Mouse (Mus musculus) lung, embryonic 15.5 days (tissue): ENCODE data around the gene Lmtk2. TPM values are rescaled to one million over a fixed set of nuclear protein-coding genes. Genes with fewer than 3 reads are reported as not detected.
A peak's percentile ranks its signal among the peaks of the same experiment; 100 is the strongest.

Experiments used
- ATAC-seq: fragments of 200-750 bp; cut with Nextera tagmentation; 2 replicates; pipeline ENCODE4 v1.8.0; 2017; ENCODE audit warnings: moderate number of reproducible peaks, borderline replicate concordance; ENCODE audit not compliant: low FRiP score, low TSS enrichment; ENCODE audit errors: extremely low read depth
- H3K27ac ChIP-seq: fragments of 300-500 bp; sonication (generic); 2 replicates; pipeline ENCODE4 v1.5.1; 2015; ENCODE audit warnings: moderate library complexity, mild to moderate bottlenecking, inconsistent platforms
- H3K27me3 ChIP-seq: fragments of 300-500 bp; sonication (generic); 2 replicates; pipeline ENCODE4 v1.6.1; 2015; ENCODE audit warnings: inconsistent platforms
- H3K36me3 ChIP-seq: fragments of 300-500 bp; sonication (generic); 2 replicates; pipeline ENCODE4 v1.6.1; 2015; ENCODE audit warnings: inconsistent platforms
- H3K4me1 ChIP-seq: fragments of 300-500 bp; sonication (generic); 2 replicates; pipeline ENCODE4 v1.6.1; 2015; ENCODE audit warnings: inconsistent platforms
- H3K4me2 ChIP-seq: fragments of 300-500 bp; sonication (generic); 2 replicates; pipeline ENCODE4 v1.6.1; 2015; ENCODE audit warnings: inconsistent platforms, mild to moderate bottlenecking, moderate library complexity
- H3K4me3 ChIP-seq: fragments of 300-500 bp; sonication (generic); 2 replicates; pipeline ENCODE4 v1.5.1; 2015; ENCODE audit warnings: mild to moderate bottlenecking, inconsistent platforms
- H3K9ac ChIP-seq: fragments of 300-500 bp; sonication (generic); 2 replicates; pipeline ENCODE4 v1.6.1; 2015; ENCODE audit warnings: inconsistent platforms
- H3K9me3 ChIP-seq: fragments of 300-500 bp; sonication (generic); 2 replicates; pipeline ENCODE4 v1.6.1; 2016; ENCODE audit warnings: inconsistent platforms
- WGBS: fragments of 180-500 bp; shearing (Covaris S2); methylation state at CpG from one replicate; pipeline ENCODE4 v1.1.7; 2015; 5-methylcytosine and 5-hydroxymethylcytosine counted together
- polyA plus RNA-seq: library from polyadenylated mRNA; unstranded; fragments of >200 nt; fragmentation: Nextera tagmentation; extraction: Ambion mirVana; gene quantifications from 2 replicates; pipeline ENCODE4 v1.2.1, GENCODE M21; 2015

The Lmtk2 gene
- polyA plus RNA-seq, 1 experiment from 2014 or later: 4.4 TPM

DNA sequence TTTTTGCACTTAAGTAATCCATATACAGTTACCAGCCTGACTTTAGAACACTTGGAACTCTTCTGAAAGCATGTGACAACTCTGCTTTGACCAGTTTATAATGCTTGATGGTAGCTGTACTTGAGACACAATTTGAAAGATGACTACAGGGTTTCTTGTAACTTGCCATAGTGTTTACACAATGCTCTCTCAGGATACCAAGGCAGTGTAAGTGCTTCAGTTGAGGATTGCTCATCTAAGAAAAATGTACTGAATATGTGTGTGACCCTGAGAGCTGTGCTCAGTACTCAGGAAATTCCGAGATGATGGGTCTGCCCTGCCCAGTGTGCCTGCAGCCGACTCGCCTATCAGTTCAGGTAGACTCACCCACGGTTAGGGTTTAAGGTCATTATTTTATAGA, 51.0 kb downstream of the Lmtk2 start:
- H3K27ac ChIP-seq: peak overlapping the region; percentile 56; the same call in 1 of the 2 replicates
- H3K9ac ChIP-seq: no peak overlapping the region
- no peaks in the 10 kb centered on the region for H3K27me3 ChIP-seq
- H3K4me2 ChIP-seq: no peak overlapping the region
- peaks cover 12% of the 10 kb centered on the region; the same call in 1 of the 2 replicates for H3K36me3 ChIP-seq
- 55% methylated on average over 4 of the region's 4 CpGs for WGBS
- no peak overlapping the region for H3K4me3 ChIP-seq
- no peak for ATAC-seq
- H3K9me3 ChIP-seq: no peaks in the 10 kb centered on the region
- peaks cover 32% of the 10 kb centered on the region for H3K4me1 ChIP-seq

DNA sequence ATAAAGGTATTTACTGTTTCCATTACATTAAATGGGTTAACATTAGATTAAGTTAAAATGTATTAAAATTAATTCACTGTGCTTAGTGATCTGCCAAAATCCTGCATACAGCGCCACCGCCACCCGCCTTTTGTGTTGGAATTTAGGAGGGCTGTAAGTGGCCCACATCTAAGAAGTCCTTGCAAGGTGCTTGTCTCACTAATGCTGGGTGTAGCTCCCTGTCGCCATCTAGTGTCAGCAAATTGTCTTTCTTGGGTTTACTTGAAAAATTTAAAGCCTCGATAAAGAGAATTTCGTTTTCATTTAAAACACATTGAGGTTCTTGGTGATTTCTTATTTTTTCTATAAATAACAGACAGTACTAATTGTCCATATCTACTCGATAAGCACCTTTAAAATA, 54.3 kb downstream of the Lmtk2 start:
- Histone ChIP-seq H3K4me1 (peaks cover 38% of the 10 kb centered on the region), H3K9me3 (no peaks in the 10 kb centered on the region), H3K27ac (no peak overlapping the region), H3K27me3 (no peaks in the 10 kb centered on the region), H3K4me3 (no peak overlapping the region), H3K9ac (no peak overlapping the region), H3K4me2 (no peak overlapping the region), H3K36me3 (no peaks in the 10 kb centered on the region)
- 20% methylated on average over 7 of the region's 7 CpGs for WGBS
- ATAC-seq: no peak

DNA sequence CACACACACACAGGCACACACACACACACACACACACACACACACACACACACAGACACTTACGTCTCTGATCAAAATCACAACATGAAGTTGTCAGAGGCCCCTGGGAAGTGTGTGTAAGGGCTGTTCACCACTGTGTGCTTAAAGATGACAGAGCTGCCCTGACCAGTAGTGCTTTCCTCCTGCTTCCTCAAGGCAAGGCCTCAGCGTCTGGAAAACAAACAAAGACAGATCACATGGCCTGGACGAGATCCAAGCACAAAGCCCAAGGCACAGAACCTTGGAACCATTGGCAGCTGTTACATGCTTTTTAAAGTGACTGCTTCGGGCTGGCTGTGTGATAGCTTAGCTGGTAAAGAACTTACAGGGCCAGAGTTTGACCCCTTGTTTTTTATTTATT, 58.4 kb downstream of the Lmtk2 start:
- H3K9ac ChIP-seq: no peak overlapping the region; the same call in 1 of the 2 replicates
- no peaks in the 10 kb centered on the region for H3K36me3 ChIP-seq
- no peaks in the 10 kb centered on the region for H3K9me3 ChIP-seq
- 5% methylated on average over 4 of the region's 4 CpGs for WGBS
- H3K27ac ChIP-seq: peak overlapping the region; percentile 66
- peak; percentile 81 for ATAC-seq
- H3K4me1 ChIP-seq: peaks cover 19% of the 10 kb centered on the region
- H3K4me3 ChIP-seq: no peak overlapping the region
- H3K4me2 ChIP-seq: no peak overlapping the region
- H3K27me3 ChIP-seq: no peaks in the 10 kb centered on the region

DNA sequence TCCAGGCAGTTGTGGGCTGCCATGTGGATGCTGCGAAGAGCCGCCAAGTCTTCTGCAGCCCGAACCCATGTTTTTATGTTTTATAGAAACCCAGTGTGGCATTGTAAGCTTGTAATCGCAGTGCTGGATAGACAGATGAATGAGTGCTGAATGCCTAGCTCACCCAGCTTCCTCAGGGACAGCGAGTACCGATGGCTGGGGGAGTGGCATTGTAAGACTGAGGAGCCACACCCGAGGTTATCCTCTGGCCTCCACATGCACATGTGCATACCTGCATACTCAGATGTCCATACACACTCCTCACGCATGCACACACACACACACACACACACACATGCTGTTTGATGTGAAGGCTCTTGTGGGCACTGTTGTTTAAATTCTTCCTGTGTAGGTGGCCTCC, 58.9 kb downstream of the Lmtk2 start:
- no peaks in the 10 kb centered on the region for H3K9me3 ChIP-seq

DNA sequence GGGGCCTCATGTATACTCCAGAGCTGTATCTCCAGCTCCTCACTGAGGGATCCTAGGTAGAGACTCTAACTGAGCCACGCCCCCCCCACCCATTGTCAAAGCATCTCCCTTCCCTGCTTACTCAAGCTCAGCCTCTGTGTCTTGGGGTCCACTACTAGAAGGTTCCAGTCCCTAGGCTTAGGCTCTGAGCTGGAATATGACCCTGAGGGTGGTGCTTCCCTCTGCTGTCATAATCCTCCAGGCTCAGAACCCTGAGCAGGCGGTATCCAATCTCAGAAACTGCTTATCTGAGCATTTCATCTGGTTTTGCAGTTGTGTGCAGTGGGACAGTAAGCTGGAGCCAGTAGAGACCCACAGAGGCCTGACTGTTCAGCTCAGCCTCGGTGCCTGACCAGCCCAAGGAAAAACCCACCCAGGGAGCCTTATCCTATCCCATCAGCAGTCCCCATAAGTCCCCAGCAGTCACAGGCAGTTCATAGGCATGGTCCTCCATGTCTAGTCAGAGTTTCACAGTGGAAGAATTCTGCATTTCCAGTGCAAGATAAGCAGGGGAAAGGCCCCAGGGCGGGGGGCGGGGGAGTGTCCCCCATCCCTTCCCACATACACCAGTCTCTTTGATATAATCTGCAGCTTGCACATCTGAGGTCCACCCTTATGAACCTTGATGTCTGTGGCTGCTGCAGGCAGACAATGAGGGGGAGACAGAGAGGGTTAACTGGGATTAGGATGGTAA, 62.0 kb downstream of the Lmtk2 start:
- Histone ChIP-seq H3K4me2 (no peak overlapping the region), H3K27ac (no peak overlapping the region), H3K36me3 (peaks cover 12% of the 10 kb centered on the region; the same call in 1 of the 2 replicates), H3K9ac (no peak overlapping the region), H3K9me3 (no peaks in the 10 kb centered on the region), H3K27me3 (no peaks in the 10 kb centered on the region), H3K4me3 (no peak overlapping the region), H3K4me1 (peaks cover 19% of the 10 kb centered on the region)
- no peak for ATAC-seq
- 79% methylated on average over 5 of the region's 5 CpGs for WGBS

More for the DNA sequence above, 58.9 kb downstream of the Lmtk2 start:
- H3K9ac ChIP-seq: no peak overlapping the region; the same call in 1 of the 2 replicates
- H3K36me3 ChIP-seq: 0 out of 2 replicates have a peak, but pooled peaks cover 2% of the 10 kb centered on the region
- WGBS: 88% methylated on average over 8 of the region's 8 CpGs
- H3K4me2 ChIP-seq: no peak overlapping the region
- peaks cover 19% of the 10 kb centered on the region for H3K4me1 ChIP-seq
- H3K27ac ChIP-seq: peak overlapping the region; percentile 66
- ATAC-seq: no peak
- H3K4me3 ChIP-seq: no peak overlapping the region
- no peaks in the 10 kb centered on the region for H3K27me3 ChIP-seq

DNA sequence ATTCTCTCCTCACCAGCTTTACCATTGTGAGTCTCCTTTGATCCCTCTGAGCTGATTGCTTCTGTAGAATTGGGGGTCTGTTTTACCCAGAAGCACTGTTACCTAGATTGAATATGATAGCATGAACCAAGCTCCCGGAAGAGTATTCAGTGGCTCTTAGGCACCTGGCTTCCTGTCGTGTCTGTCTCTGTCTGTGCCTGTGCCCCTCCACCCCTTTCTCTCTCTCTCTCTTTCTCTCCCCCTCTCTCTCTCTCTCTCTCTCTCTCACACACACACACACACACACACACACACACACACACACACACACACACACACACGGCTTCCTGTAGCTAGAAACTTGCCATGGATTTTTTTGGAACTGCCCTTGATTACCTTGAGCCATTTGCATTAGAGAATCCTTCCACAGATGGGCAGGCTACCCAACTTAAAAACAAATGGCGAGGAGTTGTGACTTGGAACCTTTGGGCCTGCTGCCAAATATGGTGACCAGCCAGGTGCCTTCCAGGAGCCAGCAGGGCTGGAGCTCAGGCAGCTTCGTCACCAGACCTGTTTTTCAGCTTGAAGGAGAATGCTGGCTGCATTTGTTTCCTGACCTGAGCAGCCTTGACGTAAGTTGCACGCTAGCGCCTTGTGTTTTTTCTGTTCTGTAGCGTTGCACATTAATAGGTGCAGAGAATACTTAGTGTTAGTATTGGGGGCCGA, 62.7 kb downstream of the Lmtk2 start:
- Histone ChIP-seq H3K4me3 (no peak overlapping the region), H3K36me3 (peaks cover 12% of the 10 kb centered on the region; the same call in 1 of the 2 replicates), H3K4me1 (peaks cover 13% of the 10 kb centered on the region), H3K4me2 (no peak overlapping the region), H3K9me3 (no peaks in the 10 kb centered on the region), H3K27me3 (no peaks in the 10 kb centered on the region), H3K27ac (no peak overlapping the region; the same call in 1 of the 2 replicates), H3K9ac (no peak overlapping the region)
- no peak for ATAC-seq
- 68% methylated on average over 10 of the region's 10 CpGs for WGBS

DNA sequence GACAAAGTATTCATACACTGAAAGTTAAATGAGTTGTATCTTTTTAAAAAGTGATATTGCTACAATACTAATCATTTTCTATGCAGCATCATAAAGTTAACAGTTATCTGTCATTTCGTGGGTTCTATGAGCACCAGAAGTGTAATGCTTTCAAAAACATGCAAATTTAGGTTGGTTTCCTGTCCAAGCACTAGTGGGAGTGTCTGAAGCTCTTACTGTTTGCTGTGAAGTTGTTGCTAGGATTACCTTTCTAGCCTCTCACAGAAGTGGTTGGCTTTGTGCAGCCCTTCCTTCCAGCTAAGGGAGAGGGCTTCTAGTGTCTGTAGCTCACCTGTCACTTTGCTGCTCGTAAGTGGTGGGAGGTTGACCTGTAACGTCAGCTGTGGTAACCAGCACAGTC, 65.5 kb downstream of the Lmtk2 start:
- no peak for ATAC-seq
- Histone ChIP-seq H3K27ac (no peak overlapping the region), H3K4me1 (no peaks in the 10 kb centered on the region), H3K4me3 (no peak overlapping the region), H3K4me2 (no peak overlapping the region), H3K9ac (no peak overlapping the region), H3K27me3 (no peaks in the 10 kb centered on the region), H3K36me3 (peaks cover 21% of the 10 kb centered on the region; the same call in 1 of the 2 replicates), H3K9me3 (no peaks in the 10 kb centered on the region)
- WGBS: 75% methylated on average over 3 of the region's 3 CpGs

DNA sequence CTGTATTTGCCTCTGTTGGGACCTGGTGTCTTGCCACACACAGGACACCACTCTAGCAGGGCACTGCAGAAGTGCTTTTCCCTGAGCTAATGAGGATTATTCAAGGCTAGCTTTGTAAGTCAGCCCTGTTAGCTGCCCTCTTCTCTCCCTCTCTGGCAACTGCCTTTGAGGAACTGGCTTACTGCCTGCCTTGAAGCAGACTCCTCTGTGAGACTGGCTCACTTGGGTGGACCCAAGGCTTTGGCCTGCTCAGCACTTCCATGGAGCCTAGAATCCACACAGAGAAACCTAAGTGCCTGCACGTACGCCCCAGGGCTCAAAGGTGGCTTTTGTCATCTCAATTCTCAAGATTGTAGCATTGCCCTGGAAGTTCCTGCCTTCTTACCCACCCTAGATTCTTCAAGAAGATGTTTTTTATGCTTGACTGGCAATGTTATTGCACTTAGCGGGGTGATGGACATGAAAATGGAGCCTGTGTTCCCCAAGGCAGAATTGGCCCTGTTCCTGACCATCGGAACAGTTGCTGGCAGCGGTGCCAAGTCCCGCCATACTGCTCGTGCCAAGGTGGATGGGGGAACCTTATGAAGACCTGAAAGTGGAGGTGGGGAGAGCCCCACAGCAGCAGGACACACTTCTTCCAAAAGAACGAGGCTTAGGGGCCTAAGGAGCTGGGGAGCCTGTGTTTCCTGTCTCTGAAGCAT, 69.2 kb downstream of the Lmtk2 start:
- Histone ChIP-seq H3K4me3 (no peak overlapping the region), H3K9ac (no peak overlapping the region), H3K36me3 (peaks cover 37% of the 10 kb centered on the region), H3K4me1 (no peaks in the 10 kb centered on the region), H3K9me3 (no peaks in the 10 kb centered on the region), H3K4me2 (no peak overlapping the region), H3K27me3 (no peaks in the 10 kb centered on the region), H3K27ac (no peak overlapping the region)
- WGBS: 85% methylated on average over 8 of the region's 8 CpGs
- no peak for ATAC-seq

DNA sequence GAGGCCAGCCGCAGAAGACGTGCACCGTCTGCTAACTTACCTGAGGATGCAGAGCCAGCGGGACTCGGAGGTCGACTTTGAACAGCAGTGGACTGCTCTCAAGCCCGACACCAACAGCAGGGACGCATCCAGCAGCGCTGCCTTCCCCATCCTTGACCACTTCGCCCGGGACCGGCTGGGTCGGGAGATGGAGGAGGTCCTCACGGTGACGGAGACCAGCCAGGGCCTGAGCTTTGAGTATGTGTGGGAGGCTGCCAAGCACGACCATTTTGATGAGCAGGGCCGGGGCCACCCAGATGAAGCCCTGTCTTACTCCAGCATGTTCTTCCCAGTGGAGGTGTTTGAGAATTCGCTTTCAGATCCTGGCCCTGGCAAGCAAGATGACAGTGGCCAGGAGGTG, 73.4 kb downstream of the Lmtk2 start:
- Histone ChIP-seq H3K36me3 (peaks cover 46% of the 10 kb centered on the region), H3K4me1 (no peaks in the 10 kb centered on the region), H3K4me2 (no peak overlapping the region), H3K4me3 (no peak overlapping the region), H3K27me3 (no peaks in the 10 kb centered on the region), H3K27ac (no peak overlapping the region), H3K9me3 (no peaks in the 10 kb centered on the region), H3K9ac (no peak overlapping the region)
- no peak; the same call in 1 of the 2 replicates for ATAC-seq
- 91% methylated on average over 18 of the region's 18 CpGs for WGBS

DNA sequence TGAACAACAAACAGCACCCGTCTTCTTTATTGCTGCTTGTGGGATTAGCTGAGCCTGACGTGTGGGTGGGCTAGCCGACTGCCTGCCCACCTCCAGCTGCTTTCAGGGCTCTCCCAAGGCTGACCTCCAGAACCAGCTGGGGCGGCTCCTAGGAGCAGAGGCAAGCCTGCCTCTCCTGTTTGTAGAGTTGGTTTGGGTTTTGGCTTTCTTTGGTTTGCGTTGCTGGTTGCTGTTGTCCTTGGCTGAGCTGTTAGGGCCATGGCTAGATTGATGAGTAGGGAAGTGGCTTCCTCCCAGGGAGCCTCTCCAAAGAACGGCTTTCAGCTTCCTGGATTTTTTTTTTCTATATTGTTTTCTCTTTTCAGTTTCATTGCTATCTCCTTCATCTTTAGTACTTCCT, 78.0 kb downstream of the Lmtk2 start:
- H3K27me3 ChIP-seq: no peaks in the 10 kb centered on the region
- H3K9me3 ChIP-seq: no peaks in the 10 kb centered on the region
- WGBS: 43% methylated on average over 6 of the region's 6 CpGs
- H3K4me2 ChIP-seq: no peak overlapping the region
- H3K36me3 ChIP-seq: peaks cover 27% of the 10 kb centered on the region
- ATAC-seq: no peak
- no peak overlapping the region for H3K27ac ChIP-seq
- H3K9ac ChIP-seq: no peak overlapping the region
- no peak overlapping the region for H3K4me3 ChIP-seq
- peaks cover 9% of the 10 kb centered on the region for H3K4me1 ChIP-seq

DNA sequence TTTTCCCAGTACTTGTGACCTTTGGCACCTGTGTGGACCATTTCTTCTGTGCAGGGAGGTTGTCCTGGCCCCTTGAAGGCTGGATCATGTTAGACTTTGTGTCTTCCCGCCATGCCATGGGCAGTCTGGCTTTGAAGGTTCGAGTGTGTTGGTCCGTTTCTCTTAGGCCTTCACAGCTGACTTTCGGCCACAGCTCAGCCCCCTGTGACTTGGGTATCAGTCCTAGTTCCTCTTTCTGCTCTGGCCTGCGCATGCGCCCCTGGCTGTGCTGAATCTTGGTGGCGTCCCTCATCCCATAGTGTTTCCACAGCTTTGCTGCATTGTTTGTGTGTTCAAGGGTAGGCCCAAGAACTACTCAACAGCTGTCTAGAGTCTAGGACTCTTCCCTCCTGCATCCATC, 81.0 kb downstream of the Lmtk2 start:
- Histone ChIP-seq H3K9me3 (no peaks in the 10 kb centered on the region), H3K4me1 (peaks cover 25% of the 10 kb centered on the region), H3K36me3 (peaks cover 17% of the 10 kb centered on the region), H3K4me3 (no peak overlapping the region), H3K4me2 (no peak overlapping the region), H3K27ac (no peak overlapping the region), H3K27me3 (no peaks in the 10 kb centered on the region), H3K9ac (no peak overlapping the region)
- no peak for ATAC-seq
- WGBS: 91% methylated on average over 7 of the region's 7 CpGs
